Comparison of ENCODE assay signal across 31 mouse cellular contexts in genomic region chr3:114907537-114907936, GRCm38 (mm10). TPM values are rescaled to one million over a fixed set of nuclear protein-coding genes. Genes with fewer than 3 reads are reported as not detected.
DNase-seq lines count a peak whose midpoint lies in the region; ATAC-seq and TF ChIP-seq lines count a peak whose summit lies in the region.
"Had no signal": no experiment of that assay in that cellular context is flagged by ENCODE, and none has a peak within 500 bp of the region (broad histone marks: within the 10 kb centered on the region; RNA-seq: fewer than 3 reads in every experiment).

No protein-coding gene starts in this region.

- 0 out of 2 replicates have a peak, but pooled peaks have one; percentile 46 for ATAC-seq in hindbrain, postnatal 0 days
- no peak for ATAC-seq in hindbrain, embryonic 12.5 days (ENCODE audit: low FRiP score)
- no peak for ATAC-seq in midbrain, postnatal 0 days (ENCODE audit: low FRiP score)
- ATAC-seq: intestine, postnatal 0 days; liver, embryonic 12.5 days; liver, postnatal 0 days; midbrain, embryonic 13.5 days had no signal

- no peaks in the 10 kb centered on the region for H3K9me3 ChIP-seq in hindbrain, postnatal 0 days (ENCODE audit: low read length)
- H3K9me3 ChIP-seq in hindbrain, embryonic 12.5 days (replicated peaks) = no peaks in the 10 kb centered on the region
- no peaks in the 10 kb centered on the region for H3K9me3 ChIP-seq in midbrain, postnatal 0 days (ENCODE audit: low read length)
- no peaks in the 10 kb centered on the region for H3K9me3 ChIP-seq in midbrain, embryonic 10.5 days (replicated peaks)
- H3K9me3 ChIP-seq: embryonic facial prominence, embryonic 10.5 days; embryonic facial prominence, embryonic 15.5 days; forebrain, embryonic 12.5 days; heart, embryonic 13.5 days; liver, embryonic 12.5 days; midbrain, embryonic 13.5 days; neural tube, embryonic 13.5 days; stomach, embryonic 15.5 days had no signal

- intact Hi-C loops in left cerebral cortex, adult 2 months (cut with DNase I) = loop anchor here (10.0 kb wide), 3 partner anchors 197 to 763 kb away; no protein-coding TSS in a partner anchor

- peak; percentile 50 for DNase-seq in cerebellum, adult 9-11 months
- DNase-seq in cerebellum, postnatal 4 days (ENCODE audit: low spot score in 2 of 2) = no peak
- peak; percentile 63 for DNase-seq in hindbrain, postnatal 0 days (ENCODE audit: low spot score)
- peak; percentile 66 for DNase-seq in midbrain, postnatal 0 days (ENCODE audit: low spot score)
- DNase-seq in midbrain, embryonic 10.5 days (ENCODE audit: low spot score) = no peak
- peak; percentile 19 to 51 for DNase-seq in cerebellum, postnatal 14 days
- no peak for DNase-seq in left cerebral cortex, adult 2 months (ENCODE audit: extremely low spot score in 1 of 2, low spot score in 2 of 2)
- DNase-seq: adrenal gland, postnatal 25 days; B cell, adult 2 months; heart, adult 2 months; heart, postnatal 10 days; kidney, adult 9 months; kidney, postnatal 14 days; left cerebral cortex, postnatal 4 days; liver, postnatal 0 days; lung, postnatal 36 days; right cerebral cortex, postnatal 25 days had no signal

- no peak overlapping the region for H3K9ac ChIP-seq in hindbrain, postnatal 0 days (replicated peaks; ENCODE audit: low read length)
- H3K9ac ChIP-seq in hindbrain, embryonic 12.5 days = no peak overlapping the region
- H3K9ac ChIP-seq in midbrain, postnatal 0 days (replicated peaks; ENCODE audit: low read length, poor library complexity, severe bottlenecking) = no peak overlapping the region
- H3K9ac ChIP-seq: embryonic facial prominence, embryonic 15.5 days; forebrain, embryonic 12.5 days; heart, embryonic 13.5 days; liver, embryonic 12.5 days; liver, postnatal 0 days; midbrain, embryonic 13.5 days; neural tube, embryonic 13.5 days; stomach, embryonic 15.5 days had no signal

- peak; percentile 60 for TF ChIP-seq CTCF in hindbrain, postnatal 0 days (IDR thresholded peaks at IDR 0.05; ENCODE audit: low read depth)
- peak; percentile 76 for TF ChIP-seq CTCF in midbrain, postnatal 0 days (IDR thresholded peaks at IDR 0.05)
- TF ChIP-seq CTCF in left cerebral cortex, adult 2 months (IDR thresholded peaks at IDR 0.05) = no peak; the same call in 1 of the 2 replicates

- H3K27ac ChIP-seq in hindbrain, postnatal 0 days = no peak overlapping the region
- H3K27ac ChIP-seq in hindbrain, embryonic 12.5 days = no peak overlapping the region
- no peak overlapping the region for H3K27ac ChIP-seq in midbrain, postnatal 0 days (ENCODE audit: low read depth, low read length)
- H3K27ac ChIP-seq in midbrain, embryonic 10.5 days (replicated peaks) = no peak overlapping the region
- no peak overlapping the region for H3K27ac ChIP-seq in left cerebral cortex, adult 2 months
- H3K27ac ChIP-seq: embryonic facial prominence, embryonic 10.5 days; embryonic facial prominence, embryonic 15.5 days; forebrain, embryonic 12.5 days; heart, adult 2 months; heart, embryonic 13.5 days; liver, embryonic 12.5 days; midbrain, embryonic 13.5 days; neural tube, embryonic 13.5 days; stomach, embryonic 15.5 days had no signal

- no peak overlapping the region for H3K4me2 ChIP-seq in hindbrain, postnatal 0 days (ENCODE audit: low read depth, low read length)
- no peak overlapping the region for H3K4me2 ChIP-seq in hindbrain, embryonic 12.5 days (replicated peaks)
- no peak overlapping the region for H3K4me2 ChIP-seq in midbrain, postnatal 0 days (ENCODE audit: low read depth, low read length, poor library complexity, severe bottlenecking)
- H3K4me2 ChIP-seq: embryonic facial prominence, embryonic 15.5 days; forebrain, embryonic 12.5 days; heart, embryonic 13.5 days; liver, embryonic 12.5 days; midbrain, embryonic 13.5 days; neural tube, embryonic 13.5 days; stomach, embryonic 15.5 days had no signal

- H3K36me3 ChIP-seq in hindbrain, postnatal 0 days (ENCODE audit: insufficient read depth, low read length) = no peaks in the 10 kb centered on the region
- H3K36me3 ChIP-seq in hindbrain, embryonic 12.5 days = no peaks in the 10 kb centered on the region
- no peaks in the 10 kb centered on the region for H3K36me3 ChIP-seq in midbrain, postnatal 0 days (ENCODE audit: insufficient read depth, low read length)
- H3K36me3 ChIP-seq in midbrain, embryonic 10.5 days = no peaks in the 10 kb centered on the region
- H3K36me3 ChIP-seq: embryonic facial prominence, embryonic 10.5 days; embryonic facial prominence, embryonic 15.5 days; forebrain, embryonic 12.5 days; heart, embryonic 13.5 days; liver, embryonic 12.5 days; midbrain, embryonic 13.5 days; neural tube, embryonic 13.5 days; stomach, embryonic 15.5 days had no signal

- no peaks in the 10 kb centered on the region for H3K4me1 ChIP-seq in hindbrain, postnatal 0 days (ENCODE audit: insufficient read depth, low read length)
- H3K4me1 ChIP-seq in hindbrain, embryonic 12.5 days = peaks cover 7% of the 10 kb centered on the region; the same call in 1 of the 2 replicates
- H3K4me1 ChIP-seq in midbrain, postnatal 0 days (ENCODE audit: insufficient read depth, low read length) = no peaks in the 10 kb centered on the region
- peaks cover 15% of the 10 kb centered on the region for H3K4me1 ChIP-seq in midbrain, embryonic 10.5 days
- H3K4me1 ChIP-seq: liver, embryonic 12.5 days; stomach, embryonic 15.5 days had no signal

- H3K27me3 ChIP-seq in hindbrain, postnatal 0 days (ENCODE audit: insufficient read depth, low read length) = no peaks in the 10 kb centered on the region
- H3K27me3 ChIP-seq in hindbrain, embryonic 12.5 days = no peaks in the 10 kb centered on the region
- H3K27me3 ChIP-seq in midbrain, postnatal 0 days (ENCODE audit: insufficient read depth, low read length) = no peaks in the 10 kb centered on the region
- no peaks in the 10 kb centered on the region for H3K27me3 ChIP-seq in midbrain, embryonic 10.5 days (ENCODE audit: low read depth, poor library complexity, severe bottlenecking)
- H3K27me3 ChIP-seq: forebrain, embryonic 12.5 days; liver, embryonic 12.5 days; midbrain, embryonic 13.5 days; neural tube, embryonic 13.5 days; stomach, embryonic 15.5 days had no signal

- H3K4me3 ChIP-seq in hindbrain, postnatal 0 days (ENCODE audit: low read length) = no peak overlapping the region
- no peak overlapping the region for H3K4me3 ChIP-seq in hindbrain, embryonic 12.5 days
- no peak overlapping the region for H3K4me3 ChIP-seq in midbrain, postnatal 0 days (ENCODE audit: low read depth, low read length)
- H3K4me3 ChIP-seq in midbrain, embryonic 10.5 days = no peak overlapping the region
- H3K4me3 ChIP-seq in left cerebral cortex, adult 2 months = no peak overlapping the region
- H3K4me3 ChIP-seq: embryonic facial prominence, embryonic 10.5 days; embryonic facial prominence, embryonic 15.5 days; forebrain, embryonic 12.5 days; heart, adult 2 months; heart, embryonic 13.5 days; liver, embryonic 12.5 days; midbrain, embryonic 13.5 days; myocyte; neural tube, embryonic 13.5 days; stomach, embryonic 15.5 days had no signal

RNA-seq across cellular contexts. Expression of gene Olfm3, which starts 3.7 kb away (rescaled TPM):
- 26.1 and 30.4 TPM in 2 replicates for total RNA-seq in hindbrain, postnatal 0 days (2014; rRNA removed)
- polyA plus RNA-seq in hindbrain, postnatal 0 days (2015; fragmentation: Nextera tagmentation; extraction: Ambion mirVana) = 16.6 and 19.2 TPM in 2 replicates
- polyA plus RNA-seq in hindbrain, embryonic 12.5 days (2016; fragmentation: Nextera tagmentation; extraction: Ambion mirVana) = 2.7 and 4.1 TPM in 2 replicates
- 33.0 and 40.1 TPM in 2 replicates for total RNA-seq in midbrain, postnatal 0 days (2014; rRNA removed)
- polyA plus RNA-seq in midbrain, postnatal 0 days (2015; fragmentation: Nextera tagmentation; extraction: Ambion mirVana) = 19.8 and 20.9 TPM in 2 replicates
- polyA plus RNA-seq in midbrain, embryonic 10.5 days (2016; fragmentation: Nextera tagmentation; extraction: Ambion mirVana) = 0.35 and 0.68 TPM in 2 replicates
- total RNA-seq in left cerebral cortex, adult 2 months (2021) = 10 to 100 TPM; 35.5 to 36.6 TPM
- total RNA-seq: gastrocnemius, adult 8-10 months; gastrocnemius, postnatal 4 days; heart, adult 2 months; heart, postnatal 10 days; megakaryocyte, adult 5-6 weeks had no signal
- polyA plus RNA-seq: heart, adult 2 months; heart, embryonic 13.5 days; intestine, postnatal 0 days; liver, embryonic 12.5 days; liver, postnatal 0 days; myocyte had no signal

Comparison
In these comparisons a context has a peak if more than half of its experiments do, and no peak if none do; other contexts are left out.
1. DNase-seq: peak in cerebellum, adult 9-11 months (single experiment), hindbrain, postnatal 0 days (single experiment), midbrain, postnatal 0 days (single experiment) and cerebellum, postnatal 14 days (2 of 2); none in cerebellum, postnatal 4 days (0 of 2), midbrain, embryonic 10.5 days (single experiment) and left cerebral cortex, adult 2 months (0 of 2).